Mouse (Mus musculus) forelimb bud, embryonic 11.5 days (tissue): ENCODE measurements around the gene Olfr895.

Experiments
- DNase-seq: peaks from one replicate; pipeline ENCODE4 v3.0.0-alpha.2; 2012; ENCODE audit warnings: low read depth, low spot score

Olfr895 gene

GRCm38 (mm10) chr9:38267551-38267950, at the start of gene Olfr895:
TSS of gene Olfr895 (plus strand) at chr9:38267851.
- no peak for DNase-seq

- no peak for DNase-seq
Measured at GRCm38 (mm10) chr9:38252474-38252873, 15.2 kb upstream of the Olfr895 start, which contains the start of gene Olfr143. TSS of gene Olfr143 (plus strand) at chr9:38252774.

DNA sequence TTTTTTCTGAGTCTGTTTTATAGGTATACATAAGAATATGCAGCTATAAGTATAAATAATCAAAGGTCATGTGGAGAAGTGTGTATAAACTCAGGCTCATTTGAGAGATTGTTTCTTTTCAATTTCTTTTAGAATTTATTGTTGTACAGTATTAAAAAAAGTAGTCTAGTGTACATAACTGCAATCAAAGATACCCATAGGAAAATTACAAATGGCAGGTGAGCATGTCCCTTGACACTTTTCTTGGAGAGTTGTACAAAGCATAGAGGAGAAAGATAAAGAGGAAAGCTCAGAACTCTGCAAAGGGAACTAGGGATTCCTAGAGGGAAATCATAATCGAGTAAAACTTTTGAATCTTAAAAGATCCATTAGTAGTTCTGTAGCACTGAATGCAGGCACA, 23.2 kb downstream of the Olfr895 start, which contains the start of gene Olfr896-ps1:
Olfr896-ps1 (plus strand) TSS at position 301 of the 400 bp plus-strand sequence.
- DNase-seq: no peak
